Mouse (Mus musculus): ENCODE measurements around the gene Gcn1l1. TPM values are rescaled to one million over a fixed set of nuclear protein-coding genes. Genes with fewer than 3 reads are reported as not detected.

The Gcn1l1 gene
- total and polyA plus RNA-seq, 3 experiments = 88.2 to 123 (median 93.8) TPM

DNA sequence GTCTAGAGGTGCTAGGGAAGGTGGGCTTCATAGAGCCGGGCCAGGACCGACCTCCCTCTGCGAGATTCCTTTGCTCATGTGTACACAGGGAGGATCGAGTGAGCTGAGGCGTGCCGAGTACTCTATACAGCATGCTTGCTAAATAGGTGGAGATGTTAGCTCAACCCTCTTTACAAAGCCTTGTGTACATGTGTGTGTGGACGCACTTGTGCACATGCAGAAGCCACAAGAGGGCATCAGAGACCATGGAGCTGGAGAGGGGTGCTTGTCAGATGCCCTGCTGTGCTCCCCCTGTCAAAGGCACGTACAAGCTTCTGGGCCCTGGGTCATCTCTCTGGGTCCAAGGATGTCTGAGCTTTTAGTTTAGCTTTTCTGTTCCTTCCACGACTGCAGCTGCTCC lies 79.1 kb downstream of the Gcn1l1 start:
- no peak for DNase-seq (ENCODE audit: low read depth, low spot score)
- Histone ChIP-seq H3K9ac (ENCODE audit: control insufficient read depth, low read depth, low read length, poor library complexity, severe bottlenecking) (no peak overlapping the region), H3K27me3 (ENCODE audit: control insufficient read depth in 1 of 2, insufficient read depth in 2 of 2, low read length in 2 of 2) (no peaks in the 10 kb centered on the region), H3K36me3 (ENCODE audit: control insufficient read depth in 1 of 2, insufficient read depth in 2 of 2, low read length in 2 of 2) (peaks cover 0 to 3% of the 10 kb centered on the region in 2 experiments; a peak in 2 of 4 replicates), H3K9me3 (replicated peaks; ENCODE audit: insufficient read depth, low read length) (no peaks in the 10 kb centered on the region), H3K27ac (ENCODE audit: control insufficient read depth, low read depth, low read length) (no peak overlapping the region), H3K4me3 (ENCODE audit: control insufficient read depth in 1 of 2, insufficient read depth in 1 of 2, low read depth in 2 of 2, low read length in 2 of 2) (no peak overlapping the region), H3K4me1 (ENCODE audit: control insufficient read depth in 1 of 2, insufficient read depth in 2 of 2, low read length in 2 of 2) (no peaks in the 10 kb centered on the region), H3K79me2 (ENCODE audit: control insufficient read depth, insufficient read depth, low read length, poor library complexity) (no peaks in the 10 kb centered on the region)
- TF ChIP-seq SMC3 (IDR thresholded peaks at IDR 0.05; ENCODE audit: low read depth, low read length) = no peak
- TF ChIP-seq KAT2A (conservative IDR thresholded peaks at IDR 0.05; ENCODE audit: low read depth, low read length) = no peak
- TF ChIP-seq GATA1 (IDR thresholded peaks at IDR 0.05; ENCODE audit: low read depth, low read length) = no peak
- peak; percentile 14; the same call in 1 of the 2 replicates for TF ChIP-seq RAD21 (IDR thresholded peaks at IDR 0.05; ENCODE audit: low read depth, low read length)
- no peak for TF ChIP-seq BHLHE40 (IDR thresholded peaks at IDR 0.05; ENCODE audit: borderline replicate concordance, low read depth, low read length)
- no peak for TF ChIP-seq USF1 (IDR thresholded peaks at IDR 0.05; ENCODE audit: low read depth, low read length)
- TF ChIP-seq CTCF (IDR thresholded peaks at IDR 0.05 in 2 of 3, conservative IDR thresholded peaks at IDR 0.05 in 1 of 3; ENCODE audit: control insufficient read depth in 1 of 3, insufficient read depth in 1 of 3, low read depth in 2 of 3, low read length in 3 of 3, poor library complexity in 1 of 3, severe bottlenecking in 1 of 3) = peak in 2 of 3 experiments; percentile 16 to 27; a peak in 3 of 6 replicates
- TF ChIP-seq JUND (IDR thresholded peaks at IDR 0.05; ENCODE audit: low read depth, low read length) = no peak
- no peak for TF ChIP-seq TAL1 (IDR thresholded peaks at IDR 0.05; ENCODE audit: low read length)
- TF ChIP-seq TCF12 (IDR thresholded peaks at IDR 0.05; ENCODE audit: low read depth, low read length) = no peak
- TF ChIP-seq CHD2 (IDR thresholded peaks at IDR 0.05; ENCODE audit: low read length) = no peak
- TF ChIP-seq ZNF384 (IDR thresholded peaks at IDR 0.05; ENCODE audit: low read depth, low read length) = no peak
- TF ChIP-seq MAX (IDR thresholded peaks at IDR 0.05; ENCODE audit: low read length) = no peak
- TF ChIP-seq SIN3A (IDR thresholded peaks at IDR 0.05; ENCODE audit: low read length) = no peak
- TF ChIP-seq NRF1 (IDR thresholded peaks at IDR 0.05; ENCODE audit: insufficient read depth, low read depth, low read length, poor library complexity, severe bottlenecking) = no peak
- no peak for TF ChIP-seq MYB (IDR thresholded peaks at IDR 0.05; ENCODE audit: low read depth, low read length)
- no peak for TF ChIP-seq UBTF (IDR thresholded peaks at IDR 0.05; ENCODE audit: borderline replicate concordance, insufficient read depth, low read depth, low read length)

DNA sequence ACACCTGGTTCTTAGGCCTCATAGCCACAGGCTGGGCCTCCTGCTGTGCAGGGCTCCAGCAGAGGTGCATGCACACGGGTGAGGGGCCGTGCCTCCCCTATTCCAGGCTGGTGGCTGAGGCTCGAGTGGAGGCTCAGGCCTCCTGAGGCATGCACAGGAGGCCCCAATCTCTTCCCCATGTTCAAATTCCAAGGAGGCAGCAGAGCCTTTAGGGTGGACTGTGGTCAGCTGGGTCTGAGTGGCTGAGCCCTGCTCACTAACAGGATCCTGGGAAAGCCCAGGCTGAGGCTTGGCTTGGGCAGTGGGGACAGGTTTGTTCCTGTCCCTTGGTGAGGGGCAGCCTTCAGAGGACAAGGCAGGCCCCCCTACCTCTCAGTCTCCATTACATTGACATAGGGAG lies 83.8 kb downstream of the Gcn1l1 start:
- TF ChIP-seq NELFE (IDR thresholded peaks at IDR 0.05; ENCODE audit: low read depth, low read length) (no peak), ZNF384 (IDR thresholded peaks at IDR 0.05; ENCODE audit: low read depth, low read length) (no peak), ETS1 (IDR thresholded peaks at IDR 0.05; ENCODE audit: low read depth, low read length) (no peak), HCFC1 (IDR thresholded peaks at IDR 0.05; ENCODE audit: low read depth, low read length) (no peak), TAL1 (IDR thresholded peaks at IDR 0.05; ENCODE audit: low read length) (no peak), CHD2 (IDR thresholded peaks at IDR 0.05; ENCODE audit: low read length) (no peak), POLR2AphosphoS5 (IDR thresholded peaks at IDR 0.05; ENCODE audit: borderline replicate concordance, low read depth, low read length) (no peak), GATA1 (IDR thresholded peaks at IDR 0.05; ENCODE audit: low read depth, low read length) (no peak), CHD1 (IDR thresholded peaks at IDR 0.05; ENCODE audit: low read depth, low read length) (no peak), TCF12 (IDR thresholded peaks at IDR 0.05; ENCODE audit: low read depth, low read length) (no peak), E2F4 (IDR thresholded peaks at IDR 0.05; ENCODE audit: borderline replicate concordance, low read depth, low read length) (no peak), RCOR1 (IDR thresholded peaks at IDR 0.05; ENCODE audit: low read depth, low read length) (no peak), ZC3H11A (IDR thresholded peaks at IDR 0.05; ENCODE audit: low read depth, low read length) (no peak), EP300 (IDR thresholded peaks at IDR 0.05; ENCODE audit: low read depth in 1 of 2, low read length in 2 of 2) (no peak), MYC (IDR thresholded peaks at IDR 0.05; ENCODE audit: low read depth, low read length) (no peak), ZKSCAN1 (IDR thresholded peaks at IDR 0.05; ENCODE audit: low read depth, low read length) (no peak), MAX (IDR thresholded peaks at IDR 0.05; ENCODE audit: low read length) (no peak), UBTF (IDR thresholded peaks at IDR 0.05; ENCODE audit: borderline replicate concordance, insufficient read depth, low read depth, low read length) (no peak)
- H3K9ac ChIP-seq (ENCODE audit: control insufficient read depth, low read depth, low read length, poor library complexity, severe bottlenecking) = no peak overlapping the region
- H3K9me3 ChIP-seq (replicated peaks; ENCODE audit: insufficient read depth, low read length) = no peaks in the 10 kb centered on the region
- H3K36me3 ChIP-seq (ENCODE audit: control insufficient read depth in 1 of 2, insufficient read depth in 2 of 2, low read length in 2 of 2) = no peaks in the 10 kb centered on the region; a peak in 2 of 4 replicates
- H3K79me2 ChIP-seq (ENCODE audit: control insufficient read depth, insufficient read depth, low read length, poor library complexity) = no peaks in the 10 kb centered on the region
- H3K4me3 ChIP-seq (ENCODE audit: control insufficient read depth in 1 of 2, insufficient read depth in 1 of 2, low read depth in 2 of 2, low read length in 2 of 2) = no peak overlapping the region
- H3K4me1 ChIP-seq (ENCODE audit: control insufficient read depth in 1 of 2, insufficient read depth in 2 of 2, low read length in 2 of 2) = peaks cover 2 to 3% of the 10 kb centered on the region in 2 experiments; a peak in 1 of 4 replicates
- no peak overlapping the region for H3K27ac ChIP-seq (ENCODE audit: control insufficient read depth, low read depth, low read length)
- H3K27me3 ChIP-seq (ENCODE audit: control insufficient read depth in 1 of 2, insufficient read depth in 2 of 2, low read length in 2 of 2) = no peaks in the 10 kb centered on the region
- DNase-seq (ENCODE audit: low read depth, low spot score) = no peak
